Mouse (Mus musculus) layer of hippocampus, adult 2 months (tissue): ENCODE measurements at regions not wholly inside any gene's neighbourhood (a gene's known extent, or its start where the extent isn't known, plus 50 kb on each side); places are given as distances from the start of the nearest gene placed in this dataset.

Source experiments
- DNase-seq, 2 experiments: peaks; one replicate each; pipeline ENCODE4 v3.0.0; 2022; ENCODE audit warnings: low spot score in 2 of 2
- H3K27ac ChIP-seq: fragments of 200-600 bp; 2 replicates; pipeline ENCODE4 v1.8.1; 2022
- H3K4me3 ChIP-seq: fragments of 200-600 bp; 2 replicates; pipeline ENCODE4 v1.8.1; 2022; ENCODE audit warnings: mild to moderate bottlenecking
- CTCF ChIP-seq: fragments of 200-600 bp; conservative IDR thresholded peaks from 2 replicates; pipeline ENCODE4 v1.8.1; 2022; ENCODE audit warnings: antibody characterized with exemption, mild to moderate bottlenecking, moderate library complexity

DNA sequence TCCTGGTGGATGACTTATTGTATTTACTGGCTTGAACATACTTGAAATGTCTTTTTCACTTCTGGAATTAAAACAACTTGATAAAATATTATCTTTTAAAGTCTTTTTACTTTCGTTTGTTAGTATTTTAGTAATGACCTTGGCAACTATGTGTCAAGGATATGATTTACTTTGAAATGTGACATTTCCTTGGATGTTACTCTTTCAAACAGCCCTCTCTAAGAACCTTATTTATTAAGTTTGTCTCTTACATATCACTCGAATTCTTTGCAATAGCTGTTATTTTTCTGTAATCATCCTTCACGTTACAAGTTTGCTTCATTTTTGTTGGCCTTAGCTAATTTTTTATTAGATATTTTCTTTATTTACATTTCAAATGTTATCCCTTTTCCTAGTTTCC, 469.8 kb downstream of the Eepd1 start:
- Histone ChIP-seq H3K4me3 (no peak overlapping the region), H3K27ac (no peak overlapping the region)
- TF ChIP-seq CTCF, result no peak
- no peak for DNase-seq

DNA sequence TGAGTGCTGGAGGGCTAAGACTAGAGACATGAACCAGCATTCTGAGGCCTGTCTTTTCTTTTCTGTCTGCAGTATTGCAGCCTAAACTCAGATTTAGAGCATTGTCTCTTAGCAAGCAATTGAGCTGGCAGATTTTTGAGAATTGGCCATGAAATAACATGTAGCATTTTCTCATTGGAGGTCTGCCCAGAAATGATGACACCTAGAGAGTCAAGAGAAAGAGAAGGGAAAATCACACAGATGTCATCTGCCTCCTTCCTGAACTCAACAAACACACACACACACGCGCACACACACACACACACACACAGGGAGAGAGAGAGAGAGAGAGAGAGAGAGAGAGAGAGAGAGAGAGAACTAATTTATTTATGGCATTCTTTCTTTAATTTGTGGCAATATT, 477.7 kb downstream of the Eepd1 start:
- DNase-seq, result peak; percentile 62 to 71
- no peak for TF ChIP-seq CTCF
- Histone ChIP-seq H3K27ac (no peak overlapping the region), H3K4me3 (no peak overlapping the region)

DNA sequence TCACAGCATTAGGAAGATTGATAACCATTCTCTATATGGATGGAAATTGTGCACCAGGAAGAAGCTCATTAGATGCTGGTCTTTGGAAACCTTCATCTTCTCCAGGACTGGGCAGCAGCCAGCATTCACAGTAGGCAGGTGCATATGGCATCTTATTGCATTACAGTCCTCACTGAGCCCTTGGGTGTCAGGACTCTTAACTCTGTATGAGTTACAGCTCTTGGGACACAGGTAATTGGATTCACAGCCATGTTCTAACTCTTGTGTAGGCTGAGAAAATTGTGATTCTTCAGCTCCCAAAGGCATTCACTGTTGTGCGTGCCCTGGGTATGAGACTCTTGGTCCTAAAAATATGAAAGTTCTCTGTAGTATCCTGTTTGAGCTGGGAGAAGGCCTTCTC, 504.1 kb downstream of the Eepd1 start:
- H3K4me3 ChIP-seq, result no peak overlapping the region
- no peak for DNase-seq

DNA sequence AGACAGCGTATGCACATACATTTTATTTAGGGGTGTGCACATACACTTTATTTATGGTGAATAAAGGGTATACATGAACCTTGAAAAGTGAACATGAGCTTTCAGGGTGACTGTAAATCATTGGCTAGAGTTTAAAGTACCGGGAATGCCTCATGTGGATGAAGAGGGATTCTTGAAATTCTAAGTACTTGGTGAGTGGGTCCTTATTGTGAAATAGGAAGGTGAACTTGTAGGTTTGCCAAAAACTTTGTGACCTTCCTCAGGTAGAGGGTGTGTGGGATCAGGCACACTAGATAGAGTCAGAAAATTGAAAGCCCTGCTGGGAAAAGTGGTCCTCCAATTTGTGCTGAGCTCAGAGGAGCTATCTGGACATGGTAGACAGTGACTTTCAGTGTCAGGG, 504.6 kb downstream of the Eepd1 start:
- DNase-seq, result no peak
- Histone ChIP-seq H3K4me3 (no peak overlapping the region), H3K27ac (no peak overlapping the region)
- no peak for TF ChIP-seq CTCF

More for the DNA sequence above, 504.1 kb downstream of the Eepd1 start:
- no peak for TF ChIP-seq CTCF
- H3K27ac ChIP-seq, result no peak overlapping the region

DNA sequence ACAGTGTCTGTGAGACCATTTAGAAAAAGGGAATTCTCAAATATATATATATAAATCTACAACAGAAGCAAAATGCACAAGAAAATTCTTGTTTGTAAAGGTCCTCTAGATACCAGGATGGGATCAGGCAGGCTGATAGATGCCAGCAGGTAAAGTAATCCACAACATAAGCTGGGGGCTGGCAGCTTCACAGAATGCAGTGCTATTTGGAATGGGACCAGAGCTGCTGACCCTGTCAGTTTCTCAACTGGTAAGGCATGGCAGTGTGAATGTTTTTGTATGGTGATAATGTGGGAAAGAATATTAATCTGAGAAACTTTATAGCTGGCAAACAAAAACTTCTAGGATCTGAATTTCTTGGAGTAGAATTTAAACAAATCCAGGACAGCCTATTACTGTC, 520.5 kb downstream of the Eepd1 start:
- no peak for DNase-seq
- TF ChIP-seq CTCF, result no peak
- no peak overlapping the region for H3K27ac ChIP-seq
- no peak overlapping the region for H3K4me3 ChIP-seq
